Mouse (Mus musculus): ENCODE results near the gene Gpha2.

Gpha2 gene

DNA sequence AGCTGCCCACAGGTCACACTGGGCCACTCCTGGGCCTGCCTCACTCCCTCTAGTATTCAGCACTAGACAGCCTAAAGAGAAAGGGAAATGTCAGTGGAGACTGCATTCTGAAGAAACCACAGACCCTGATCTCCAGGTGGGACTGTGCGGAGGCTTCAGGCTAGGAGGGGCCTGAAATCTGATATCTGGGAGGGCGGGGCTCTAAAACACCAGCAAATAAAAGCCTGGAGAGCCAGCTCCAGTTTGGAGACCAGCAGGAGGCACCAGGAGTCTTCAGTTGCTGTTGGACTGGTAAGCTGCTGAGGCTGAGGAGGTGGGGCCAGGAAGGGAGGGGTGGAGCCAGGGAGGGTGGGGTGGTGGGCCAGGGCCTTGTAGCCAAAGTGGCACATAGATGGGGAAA is at the start of gene Gpha2:
Gene Gpha2, plus strand, starts transcription at position 246 of the 400 bp plus-strand sequence.
- in situ Hi-C loops (cut with MboI; ENCODE audit: low pct_unique_long_range_greater_than_20kb in 1 of 2, low sequenced_read_pairs in 2 of 2, unreplicated experiment in 1 of 2) = no loop called here

GRCm38 (mm10) chr19:6178775-6179174 is 47.4 kb upstream of the Gpha2 start:
- in situ Hi-C loops (cut with MboI; ENCODE audit: low pct_unique_long_range_greater_than_20kb in 1 of 2, low sequenced_read_pairs in 2 of 2, unreplicated experiment in 1 of 2) = no loop called here

GRCm38 (mm10) chr19:6181629-6182028 is 44.6 kb upstream of the Gpha2 start:
- in situ Hi-C loops (cut with MboI; ENCODE audit: low pct_unique_long_range_greater_than_20kb in 1 of 2, low sequenced_read_pairs in 2 of 2, unreplicated experiment in 1 of 2) = no loop called here

DNA sequence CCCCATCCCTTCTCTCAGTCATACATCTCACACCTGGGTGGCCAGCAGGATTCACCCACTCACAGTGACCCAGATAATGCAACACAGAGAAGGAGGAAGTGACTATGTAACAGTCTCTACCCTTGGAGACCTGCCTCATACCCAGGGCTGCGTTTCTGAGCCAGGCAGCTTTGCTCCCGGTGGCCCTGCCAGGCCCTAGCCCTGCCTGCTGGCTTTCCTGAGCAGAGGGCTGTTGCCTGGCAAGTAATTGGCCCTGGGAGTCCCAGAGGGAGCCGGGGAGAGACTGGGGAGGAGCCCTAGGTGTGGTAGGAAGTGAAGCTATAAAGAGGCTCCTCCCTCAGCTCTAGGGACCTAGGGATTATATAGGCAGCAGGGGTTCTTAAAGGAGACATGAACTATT is 43.6 kb upstream of the Gpha2 start:
- in situ Hi-C loops (cut with MboI; ENCODE audit: low pct_unique_long_range_greater_than_20kb in 1 of 2, low sequenced_read_pairs in 2 of 2, unreplicated experiment in 1 of 2) = no loop called here

GRCm38 (mm10) chr19:6184131-6184530 is 42.0 kb upstream of the Gpha2 start, which contains the start of gene Majin:
Gene Majin, plus strand, starts transcription at chr19:6184388.
- in situ Hi-C loops (cut with MboI; ENCODE audit: low pct_unique_long_range_greater_than_20kb in 1 of 2, low sequenced_read_pairs in 2 of 2, unreplicated experiment in 1 of 2) = no loop called here

DNA sequence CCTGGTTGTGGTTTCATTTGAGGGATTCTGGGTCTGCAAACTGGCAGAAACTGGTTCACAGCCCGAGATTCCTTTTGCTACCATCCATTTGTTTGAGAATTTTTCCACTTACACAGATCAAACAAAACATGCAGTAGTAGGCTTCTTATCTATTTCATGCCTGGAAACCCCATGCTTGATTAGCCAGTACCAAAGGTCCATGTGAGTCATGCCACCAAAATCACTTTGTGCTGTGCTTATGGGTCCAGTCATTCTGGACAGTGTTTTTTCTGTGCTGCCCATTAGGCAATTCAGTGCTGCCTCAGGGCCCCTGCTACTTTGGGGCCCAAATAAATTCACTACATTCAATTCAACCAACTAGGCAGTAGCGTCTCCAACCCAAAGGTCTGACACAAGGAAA is 21.9 kb upstream of the Gpha2 start:
- in situ Hi-C loops (cut with MboI; ENCODE audit: low pct_unique_long_range_greater_than_20kb in 1 of 2, low sequenced_read_pairs in 2 of 2, unreplicated experiment in 1 of 2) = no loop called here

DNA sequence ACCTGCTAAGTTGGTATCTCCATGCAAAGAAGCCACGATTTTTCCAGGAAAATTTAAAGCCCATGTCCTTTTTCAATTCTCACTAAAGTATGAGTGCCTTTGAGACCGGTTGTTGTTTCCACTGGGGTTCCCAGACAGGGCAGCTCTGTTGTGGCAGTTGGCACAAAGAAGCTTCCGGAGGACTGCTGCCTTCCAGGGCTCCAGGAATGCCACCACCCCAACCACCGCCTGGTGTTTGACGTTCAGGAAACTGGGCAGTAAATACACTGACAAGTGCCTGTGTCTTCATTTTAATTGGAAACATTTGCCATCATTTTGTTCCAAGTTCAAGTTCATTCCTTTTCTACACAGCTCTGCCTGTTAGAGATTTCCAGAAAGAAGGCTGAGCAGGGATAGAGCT is 19.5 kb upstream of the Gpha2 start:
- in situ Hi-C loops (cut with MboI; ENCODE audit: low pct_unique_long_range_greater_than_20kb in 1 of 2, low sequenced_read_pairs in 2 of 2, unreplicated experiment in 1 of 2) = no loop called here

GRCm38 (mm10) chr19:6216046-6216705 is 10.0 kb upstream of the Gpha2 start:
- in situ Hi-C loops (cut with MboI; ENCODE audit: low pct_unique_long_range_greater_than_20kb in 1 of 2, low sequenced_read_pairs in 2 of 2, unreplicated experiment in 1 of 2) = no loop called here

DNA sequence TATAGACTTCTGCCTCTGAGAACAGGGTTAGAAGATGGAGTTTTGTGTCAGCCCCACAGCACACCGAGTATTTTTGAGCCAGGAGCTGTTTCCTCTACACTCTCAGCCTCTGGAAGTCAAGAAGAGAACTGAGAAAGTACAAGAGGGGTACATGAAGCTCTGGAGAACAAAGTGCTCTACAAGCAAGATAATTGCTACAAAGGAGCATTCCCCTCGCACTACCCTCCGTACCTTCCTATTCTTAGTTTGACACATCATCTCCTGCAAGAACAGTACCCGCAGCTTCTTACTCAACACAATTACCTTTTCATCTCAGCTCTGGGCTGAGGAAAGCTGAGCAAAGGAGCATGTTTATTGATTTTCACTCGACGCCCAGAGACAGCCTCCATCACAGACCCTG is 7.6 kb upstream of the Gpha2 start:
- in situ Hi-C loops (cut with MboI; ENCODE audit: low pct_unique_long_range_greater_than_20kb in 1 of 2, low sequenced_read_pairs in 2 of 2, unreplicated experiment in 1 of 2) = no loop called here

DNA sequence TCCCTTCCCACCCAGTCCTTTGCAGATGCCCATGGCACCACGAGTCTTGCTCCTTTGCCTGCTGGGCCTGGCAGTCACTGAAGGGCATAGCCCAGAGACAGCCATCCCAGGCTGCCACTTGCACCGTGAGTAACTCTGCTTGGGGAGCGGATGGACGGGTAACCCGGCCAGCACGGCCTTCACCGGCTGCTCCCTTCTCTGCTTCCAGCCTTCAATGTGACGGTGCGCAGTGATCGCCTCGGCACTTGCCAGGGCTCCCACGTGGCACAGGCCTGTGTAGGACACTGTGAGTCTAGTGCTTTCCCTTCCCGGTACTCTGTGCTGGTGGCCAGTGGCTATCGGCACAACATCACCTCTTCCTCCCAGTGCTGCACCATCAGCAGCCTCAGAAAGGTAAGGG is 583 bp downstream of the Gpha2 start:
- in situ Hi-C loops (cut with MboI; ENCODE audit: low pct_unique_long_range_greater_than_20kb in 1 of 2, low sequenced_read_pairs in 2 of 2, unreplicated experiment in 1 of 2) = no loop called here

- in situ Hi-C loops (cut with MboI; ENCODE audit: low pct_unique_long_range_greater_than_20kb in 1 of 2, low sequenced_read_pairs in 2 of 2, unreplicated experiment in 1 of 2) = no loop called here
Measured at GRCm38 (mm10) chr19:6227864-6228263, 1.7 kb downstream of the Gpha2 start.

GRCm38 (mm10) chr19:6230411-6230810 is 4.2 kb downstream of the Gpha2 start:
- in situ Hi-C loops (cut with MboI; ENCODE audit: low pct_unique_long_range_greater_than_20kb in 1 of 2, low sequenced_read_pairs in 2 of 2, unreplicated experiment in 1 of 2) = no loop called here

DNA sequence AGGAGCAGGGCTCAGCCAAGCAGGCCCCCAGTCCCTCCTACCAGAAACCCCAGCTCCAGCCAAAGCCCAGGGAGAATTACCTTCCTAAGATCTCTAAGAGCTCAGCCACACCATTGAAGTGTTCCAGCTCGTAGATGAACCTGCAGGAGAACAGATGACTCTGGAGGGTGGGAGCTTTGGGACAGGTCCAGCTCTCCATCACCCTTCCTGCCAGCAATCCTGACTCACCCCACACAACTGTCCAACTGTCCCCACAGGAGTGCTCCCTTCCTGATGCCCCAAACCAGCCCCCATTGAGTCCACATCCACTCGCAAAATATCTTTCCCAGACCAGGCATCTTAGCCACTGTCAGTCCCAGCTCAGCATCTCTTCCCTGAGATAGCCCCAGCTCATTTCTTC is 4.9 kb downstream of the Gpha2 start:
- in situ Hi-C loops (cut with MboI; ENCODE audit: low pct_unique_long_range_greater_than_20kb in 1 of 2, low sequenced_read_pairs in 2 of 2, unreplicated experiment in 1 of 2) = no loop called here

DNA sequence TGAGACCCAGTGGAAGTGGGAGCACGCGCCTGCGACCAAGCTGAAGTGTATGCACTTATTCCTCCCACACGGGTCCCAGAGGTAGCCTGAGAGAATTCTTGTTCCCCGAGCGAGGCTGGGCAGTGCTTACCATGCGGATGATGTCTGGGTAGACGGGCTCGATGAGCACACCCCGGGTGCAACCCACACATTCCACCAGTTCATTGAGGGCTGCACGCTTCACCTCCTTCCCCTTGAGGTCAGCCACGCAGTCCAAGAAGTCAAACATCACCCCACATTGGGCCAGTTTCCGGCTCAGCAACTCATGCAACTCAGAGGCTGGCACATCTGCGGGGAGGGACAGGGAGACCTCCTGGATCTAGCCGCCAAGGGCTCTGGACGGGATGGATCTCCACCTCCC is 7.5 kb downstream of the Gpha2 start:
- in situ Hi-C loops (cut with MboI; ENCODE audit: low pct_unique_long_range_greater_than_20kb in 1 of 2, low sequenced_read_pairs in 2 of 2, unreplicated experiment in 1 of 2) = no loop called here

GRCm38 (mm10) chr19:6234337-6235083 is 8.3 kb downstream of the Gpha2 start:
- in situ Hi-C loops (cut with MboI; ENCODE audit: low pct_unique_long_range_greater_than_20kb in 1 of 2, low sequenced_read_pairs in 2 of 2, unreplicated experiment in 1 of 2) = no loop called here

DNA sequence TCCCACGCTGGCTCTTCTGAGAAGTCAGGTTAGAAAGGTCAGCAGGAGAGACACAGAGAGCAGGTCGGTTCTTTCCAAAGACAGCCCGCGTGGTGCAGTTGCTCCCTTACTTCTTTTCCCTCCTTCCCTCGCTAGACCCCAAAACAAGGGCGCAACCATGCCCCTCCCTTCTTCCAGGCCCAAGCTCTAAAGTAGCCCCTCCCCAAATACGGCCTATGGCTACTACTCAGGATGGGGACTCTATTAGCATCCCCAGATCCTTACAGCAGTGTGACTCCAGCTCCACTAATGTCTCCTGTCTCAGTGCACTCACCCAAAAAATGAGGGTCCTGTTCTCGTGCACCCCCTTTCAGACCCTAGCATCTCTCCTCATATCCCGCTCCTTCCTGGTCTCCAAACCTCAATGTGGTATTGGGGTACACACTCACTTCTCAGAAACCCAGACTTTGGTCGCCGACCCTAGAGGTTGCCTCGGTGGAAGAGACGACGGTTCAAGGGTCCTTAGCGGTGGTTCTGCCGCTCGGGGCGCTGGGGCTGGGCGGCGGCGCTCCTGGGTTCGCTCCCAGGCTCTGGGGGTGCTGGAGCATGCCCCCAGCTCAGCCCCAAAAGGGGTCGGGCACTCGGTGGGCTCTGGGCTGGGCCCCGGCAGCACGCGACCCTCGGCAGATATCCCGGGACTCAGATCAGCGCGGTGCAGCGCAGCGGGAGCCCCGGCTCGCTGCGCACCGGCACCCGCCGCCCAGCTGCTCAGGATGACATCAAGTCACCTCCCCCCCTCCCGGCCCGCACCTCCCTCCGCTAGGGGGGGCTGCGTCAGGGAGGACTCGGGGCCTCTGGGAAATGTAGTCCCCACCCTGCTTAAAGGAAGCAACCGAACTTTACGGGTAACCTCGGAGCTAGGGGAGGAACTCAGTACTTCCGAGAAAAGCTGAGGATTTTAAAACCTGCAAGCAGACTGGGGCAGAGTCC is 9.2 kb downstream of the Gpha2 start, which contains the start of gene Ppp2r5b:
Gene Ppp2r5b, minus strand, starts transcription at position 789 of the 969 bp plus-strand sequence.
- in situ Hi-C loops (cut with MboI; ENCODE audit: low pct_unique_long_range_greater_than_20kb in 1 of 2, low sequenced_read_pairs in 2 of 2, unreplicated experiment in 1 of 2) = no loop called here

DNA sequence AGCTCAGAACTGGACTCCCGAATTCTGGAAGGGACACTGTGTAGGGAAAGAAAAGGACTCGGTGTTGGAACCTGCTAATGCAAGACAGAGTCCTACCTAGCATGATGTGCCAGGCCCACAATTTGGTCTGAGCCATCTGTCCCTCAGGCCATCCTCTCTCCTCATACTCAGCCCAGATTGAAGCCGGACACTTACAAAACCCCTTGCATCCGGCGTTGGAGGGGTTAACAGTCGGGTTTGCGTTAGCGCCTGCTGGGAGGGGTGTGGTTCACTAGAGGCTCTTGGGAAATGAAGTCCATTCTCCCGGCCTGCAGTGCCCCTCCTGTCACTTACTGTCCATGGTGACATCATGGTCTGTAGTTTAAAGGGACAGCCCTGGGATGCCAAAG is 9.9 kb downstream of the Gpha2 start:
- in situ Hi-C loops (cut with MboI; ENCODE audit: low pct_unique_long_range_greater_than_20kb in 1 of 2, low sequenced_read_pairs in 2 of 2, unreplicated experiment in 1 of 2) = no loop called here

- in situ Hi-C loops (cut with MboI; ENCODE audit: low pct_unique_long_range_greater_than_20kb in 1 of 2, low sequenced_read_pairs in 2 of 2, unreplicated experiment in 1 of 2) = no loop called here
Measured at GRCm38 (mm10) chr19:6236842-6237241, 10.7 kb downstream of the Gpha2 start.

DNA sequence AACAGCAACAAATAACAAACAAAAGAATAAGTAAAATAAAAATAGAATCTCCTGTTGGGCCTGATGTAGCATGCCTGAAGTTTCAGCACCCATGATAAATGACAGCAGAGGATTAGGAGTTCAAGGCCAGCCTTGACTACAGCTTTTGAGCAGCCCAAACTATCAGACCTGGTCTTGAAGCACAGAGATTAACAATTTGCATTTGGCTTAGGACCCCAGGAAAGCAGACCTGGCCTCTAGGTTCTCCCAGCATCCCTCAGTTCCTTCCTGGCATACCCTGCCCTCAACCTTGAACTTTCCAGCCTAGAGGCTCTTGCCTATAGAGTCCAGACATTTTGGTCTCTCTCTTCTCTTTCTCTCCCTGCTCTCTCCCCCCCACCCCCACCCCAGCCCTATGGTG is 12.6 kb downstream of the Gpha2 start:
- in situ Hi-C loops (cut with MboI; ENCODE audit: low pct_unique_long_range_greater_than_20kb in 1 of 2, low sequenced_read_pairs in 2 of 2, unreplicated experiment in 1 of 2) = no loop called here

Measured in mouse embryonic stem cell (cell line).